Mouse (Mus musculus) E14TG2a.4 (cell line): ENCODE measurements around the gene Atp6v1c2.

Experiments
- CTCF ChIP-seq: conservative IDR thresholded peaks from 2 replicates; pipeline ENCODE4 v1.5.1; 2014; ENCODE audit warnings: low read length
- NANOG ChIP-seq: IDR thresholded peaks from 2 replicates; pipeline ENCODE4 v1.6.1; 2014; ENCODE audit warnings: borderline replicate concordance, low read length, mixed read lengths

GRCm38 (mm10) chr12:17238588-17239427, 90.4 kb downstream of the Atp6v1c2 start:
- TF ChIP-seq CTCF (no peak), NANOG (no peak)
